Mouse (Mus musculus): ENCODE measurements around the gene Fmo2.

DNA sequence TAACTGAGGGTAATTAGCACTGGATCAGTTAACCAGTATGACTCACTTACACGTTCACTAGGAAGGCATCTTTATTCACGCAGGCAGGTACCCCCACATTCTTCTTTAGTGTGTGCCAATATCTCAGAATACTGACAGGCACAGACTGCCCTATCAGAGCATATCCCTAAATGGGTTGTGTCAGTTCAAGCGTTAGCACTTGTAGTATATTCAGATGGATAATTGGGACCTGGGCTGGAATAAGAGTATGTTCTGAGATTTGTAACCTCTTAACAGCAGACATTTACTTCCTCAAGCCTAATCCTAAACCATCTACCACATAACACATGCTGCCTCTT, 33.1 kb downstream of the Fmo2 start:
- no peak for TF ChIP-seq NELFE (IDR thresholded peaks at IDR 0.05; ENCODE audit: low read depth, low read length)
- TF ChIP-seq TBP (IDR thresholded peaks at IDR 0.05; ENCODE audit: low read depth, low read length): no peak
- TF ChIP-seq POLR2A (IDR thresholded peaks at IDR 0.05; ENCODE audit: control insufficient read depth in 1 of 2, insufficient read depth in 1 of 2, low read depth in 1 of 2, low read length in 2 of 2, poor library complexity in 1 of 2): no peak
- TF ChIP-seq E2F4 (IDR thresholded peaks at IDR 0.05; ENCODE audit: borderline replicate concordance, low read depth, low read length): no peak
- no peak for TF ChIP-seq ZC3H11A (IDR thresholded peaks at IDR 0.05; ENCODE audit: low read depth, low read length)
- no peak for TF ChIP-seq CTCF (IDR thresholded peaks at IDR 0.05 in 2 of 3, conservative IDR thresholded peaks at IDR 0.05 in 1 of 3; ENCODE audit: control insufficient read depth in 1 of 3, insufficient read depth in 1 of 3, low read depth in 2 of 3, low read length in 3 of 3, poor library complexity in 1 of 3, severe bottlenecking in 1 of 3)
- no peak for TF ChIP-seq MXI1 (IDR thresholded peaks at IDR 0.05; ENCODE audit: low read depth, low read length)
- TF ChIP-seq EP300 (IDR thresholded peaks at IDR 0.05; ENCODE audit: low read depth in 1 of 2, low read length in 2 of 2): no peak
- TF ChIP-seq ZNF384 (IDR thresholded peaks at IDR 0.05; ENCODE audit: low read depth, low read length): no peak
- TF ChIP-seq MYC (IDR thresholded peaks at IDR 0.05; ENCODE audit: low read depth, low read length): no peak
- TF ChIP-seq SMC3 (IDR thresholded peaks at IDR 0.05; ENCODE audit: low read depth, low read length): no peak

Measured in MEL (cell line).